Mouse (Mus musculus): ENCODE results near the gene Dtd1. TPM values are rescaled to one million over a fixed set of nuclear protein-coding genes. Genes with fewer than 3 reads are reported as not detected.

Dtd1 gene
- total and polyA plus RNA-seq, 3 experiments: 5.7 to 19.5 (median 14.5) TPM

DNA sequence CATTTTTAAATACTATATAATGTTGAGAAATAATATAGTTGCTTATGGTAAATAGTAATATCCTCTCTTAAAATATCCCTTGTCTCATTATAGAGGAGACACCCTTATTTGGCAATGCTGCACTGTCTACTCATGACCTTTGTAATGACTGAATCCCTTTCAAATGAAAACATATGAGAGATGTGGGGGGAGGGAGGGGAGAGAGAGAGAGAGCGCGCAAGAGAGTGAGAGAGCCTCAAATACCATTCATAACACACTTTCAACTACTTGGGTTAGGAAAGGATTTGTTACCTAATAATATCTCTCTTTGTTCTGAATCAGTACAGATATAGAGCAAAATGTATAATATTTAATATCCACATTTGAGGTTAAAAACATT lies 169.4 kb downstream of the Dtd1 start:
- DNase-seq: no peak

DNA sequence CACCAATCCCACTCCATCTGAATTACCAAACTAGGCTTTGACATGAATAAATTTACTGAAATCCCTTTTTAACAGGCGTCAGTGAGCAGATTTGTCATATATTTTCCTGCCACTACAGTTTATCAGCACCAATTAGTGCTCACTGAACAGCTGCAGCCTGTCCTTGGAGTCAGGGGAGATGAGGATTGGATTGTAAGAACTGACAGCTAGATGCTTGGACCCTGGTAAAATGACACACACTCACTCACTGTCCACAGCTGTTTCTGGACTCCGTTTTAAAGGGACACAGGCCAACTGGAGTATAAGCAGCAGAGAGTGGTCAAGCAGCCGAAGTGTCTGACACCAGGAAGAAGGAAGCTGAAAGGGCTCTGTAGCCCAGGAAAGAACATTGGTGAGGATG lies 169.9 kb downstream of the Dtd1 start:
- no peak for DNase-seq

DNA sequence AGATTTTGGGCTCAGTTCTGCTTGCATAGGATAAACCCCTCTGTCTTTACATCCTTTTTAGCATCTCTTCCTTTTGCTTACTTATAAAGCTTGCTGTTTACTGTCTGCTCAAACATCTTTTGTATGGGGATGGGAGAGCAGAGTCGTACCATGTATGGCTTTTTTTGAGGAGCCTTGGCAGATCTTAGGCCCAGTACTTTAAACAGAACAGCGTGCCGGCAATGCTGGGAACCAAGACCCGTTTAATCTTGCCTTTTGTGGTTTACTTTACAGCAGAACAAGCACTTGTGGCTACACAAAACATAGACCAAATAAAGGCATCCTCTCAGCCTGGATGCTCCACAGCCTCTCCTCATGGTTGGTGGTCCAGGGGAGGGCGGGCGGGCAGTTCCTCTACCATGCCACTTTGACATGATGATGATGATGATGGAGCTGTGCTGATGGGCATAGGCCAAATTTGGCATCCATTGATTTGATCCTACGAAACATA lies 170.8 kb downstream of the Dtd1 start:
- no peak for DNase-seq

DNA sequence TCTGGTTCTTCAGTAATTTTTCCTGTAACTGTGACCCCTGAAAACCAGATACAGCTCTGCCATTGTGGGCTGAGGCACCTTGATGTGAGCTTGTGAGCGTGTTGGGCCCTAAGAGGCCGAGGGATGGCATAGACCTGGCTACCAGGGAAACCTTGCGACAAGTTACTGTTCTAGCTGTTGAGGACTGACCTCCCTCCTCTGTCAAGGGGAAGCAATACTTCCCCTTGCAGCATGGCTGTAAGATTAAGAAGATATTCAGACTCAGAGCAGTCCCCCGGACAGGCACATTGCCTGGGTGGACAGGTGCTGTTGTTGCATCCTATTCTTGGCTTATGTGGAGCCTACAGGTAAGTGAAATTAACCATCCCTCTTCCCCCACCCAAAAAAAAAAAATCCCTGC lies 172.1 kb downstream of the Dtd1 start:
- no peak for DNase-seq

DNA sequence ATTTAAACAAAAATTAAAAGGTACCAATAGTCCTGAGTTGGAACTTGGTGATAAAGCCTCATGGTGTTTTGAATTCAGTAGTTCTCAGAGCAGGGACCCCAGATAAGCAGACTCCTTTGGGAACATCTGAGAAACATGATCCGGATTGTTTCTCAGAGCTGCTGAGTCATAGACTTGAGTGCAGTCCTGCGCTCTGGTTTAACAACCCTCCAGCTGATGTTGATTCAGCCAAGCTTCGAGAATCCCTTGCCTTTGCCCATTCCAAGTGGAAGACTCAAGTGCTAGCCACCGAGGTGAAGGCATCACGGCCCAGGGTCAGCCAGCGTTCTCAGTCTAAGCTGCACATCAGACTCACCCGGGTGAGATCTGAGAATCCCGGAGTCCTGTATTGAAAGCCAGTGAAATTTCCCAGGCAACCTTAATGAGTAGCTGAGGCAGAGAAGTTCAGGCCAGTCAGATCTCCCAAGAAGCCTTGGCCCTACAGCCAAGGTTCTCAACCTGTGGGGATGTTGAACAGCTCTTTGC lies 175.0 kb downstream of the Dtd1 start:
- DNase-seq: no peak

DNA sequence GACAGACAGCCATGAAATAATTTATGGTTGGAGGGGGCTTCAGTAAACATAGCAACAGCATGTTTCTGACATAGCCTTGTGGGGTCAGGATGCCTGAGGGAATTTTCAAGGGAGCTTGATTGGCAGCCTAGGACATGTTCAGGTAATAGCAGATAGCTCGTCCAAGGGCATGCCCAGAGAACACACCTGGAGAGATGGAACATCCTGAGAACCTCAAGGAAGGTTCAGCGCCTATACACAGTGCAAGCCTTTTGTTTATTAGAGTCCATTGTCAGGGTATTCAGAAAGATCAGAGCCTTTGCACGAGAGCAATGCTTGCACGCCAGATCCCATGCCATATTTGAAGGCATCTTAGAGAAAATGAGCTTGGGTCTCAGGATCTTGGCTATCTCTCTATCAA lies 175.9 kb downstream of the Dtd1 start:
- no peak for DNase-seq

DNA sequence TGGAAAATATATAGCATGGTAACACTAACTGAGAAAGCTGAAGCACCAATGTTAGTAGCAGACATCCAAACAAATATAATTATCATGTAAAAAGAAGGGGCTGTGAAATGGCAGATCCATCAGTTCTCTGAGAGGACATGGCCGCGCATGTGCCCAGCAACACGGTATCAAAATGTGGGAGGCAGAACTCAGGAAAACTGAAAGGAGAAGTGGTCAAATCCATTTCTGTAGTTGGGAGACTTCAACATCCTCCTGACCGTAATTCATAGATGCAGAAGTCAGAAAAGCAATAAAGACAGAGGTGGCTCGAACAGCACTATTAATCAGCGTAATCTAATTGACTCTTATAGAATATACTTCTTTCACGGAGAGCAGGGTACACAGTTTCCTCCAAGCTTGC lies 179.6 kb downstream of the Dtd1 start:
- no peak for DNase-seq

DNA sequence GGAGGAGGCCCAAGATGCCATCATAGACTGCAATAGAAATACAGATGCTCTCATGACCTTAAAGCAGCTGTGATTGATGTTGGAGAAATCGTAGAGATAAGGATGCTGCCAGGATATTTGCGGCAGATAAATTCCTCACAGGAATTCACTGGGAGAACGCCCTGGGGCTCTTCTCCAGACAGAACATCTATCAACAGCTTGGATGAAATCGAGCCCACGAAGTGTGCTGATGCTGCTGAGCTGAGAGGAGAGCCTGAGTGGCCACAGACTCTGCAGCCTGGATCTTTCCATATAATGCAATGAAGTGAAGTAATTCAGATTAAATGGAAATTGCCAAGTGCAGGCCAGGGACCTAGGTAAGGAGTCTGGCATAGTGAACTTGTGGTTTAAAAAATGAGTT lies 181.0 kb downstream of the Dtd1 start:
- peak; percentile 19 for DNase-seq

DNA sequence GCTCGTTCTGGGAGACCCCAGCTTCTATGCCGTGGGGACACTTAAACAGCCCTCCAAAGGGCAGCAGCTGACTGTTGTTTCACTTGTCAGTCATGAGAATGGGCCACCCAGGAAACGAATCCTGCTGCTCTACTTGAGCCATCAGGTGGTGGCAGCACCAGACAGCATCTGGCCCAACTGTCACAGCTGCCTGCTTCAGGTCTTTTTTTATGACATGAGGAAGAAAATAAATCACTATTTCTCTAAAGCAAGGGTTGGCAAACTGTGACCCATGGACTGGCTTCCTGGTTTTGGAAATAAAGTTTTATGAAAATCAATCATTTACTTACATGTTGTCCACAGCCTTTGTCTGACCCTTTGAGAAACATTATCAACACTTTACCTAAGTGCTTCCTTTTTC lies 182.2 kb downstream of the Dtd1 start:
- no peak for DNase-seq

DNA sequence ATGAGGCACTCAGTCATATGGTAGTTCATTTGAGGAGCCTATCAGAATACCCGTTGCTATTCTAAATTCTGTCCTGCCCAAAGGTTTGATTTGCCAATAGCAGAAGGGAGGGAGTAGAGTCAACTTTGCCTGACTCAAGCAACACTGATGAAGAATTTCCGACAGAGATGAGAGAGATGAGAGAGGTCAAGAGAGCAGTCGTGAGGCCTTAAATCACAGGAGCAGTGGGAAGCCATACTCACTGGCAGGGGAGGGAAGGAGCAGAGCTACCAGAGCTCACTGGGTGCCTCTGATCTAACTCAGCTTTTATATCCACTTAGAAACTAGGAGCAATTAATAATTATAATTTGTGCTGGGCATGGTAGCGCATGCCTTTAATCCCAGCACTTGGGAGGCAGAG lies 182.8 kb downstream of the Dtd1 start:
- peak; percentile 9 for DNase-seq

DNA sequence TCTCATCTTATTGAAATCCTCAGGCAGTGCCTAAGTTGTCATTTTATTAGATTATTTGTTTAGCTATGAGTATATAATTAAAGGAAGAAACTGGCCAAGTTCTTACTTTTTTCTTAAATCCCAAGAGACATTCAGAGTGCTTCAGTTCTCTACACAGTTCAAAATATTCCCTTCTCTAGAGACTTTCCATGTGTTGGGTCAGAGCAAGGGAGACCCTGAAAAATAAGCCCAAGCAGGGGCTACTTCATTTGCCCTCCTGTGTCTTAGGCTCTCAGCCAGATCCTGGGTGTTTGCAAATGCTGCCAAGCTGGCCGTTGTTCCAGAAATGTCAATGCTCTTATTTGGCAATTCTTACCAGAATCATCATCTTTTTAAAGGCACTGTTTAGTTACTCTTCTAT lies 183.5 kb downstream of the Dtd1 start:
- no peak for DNase-seq

DNA sequence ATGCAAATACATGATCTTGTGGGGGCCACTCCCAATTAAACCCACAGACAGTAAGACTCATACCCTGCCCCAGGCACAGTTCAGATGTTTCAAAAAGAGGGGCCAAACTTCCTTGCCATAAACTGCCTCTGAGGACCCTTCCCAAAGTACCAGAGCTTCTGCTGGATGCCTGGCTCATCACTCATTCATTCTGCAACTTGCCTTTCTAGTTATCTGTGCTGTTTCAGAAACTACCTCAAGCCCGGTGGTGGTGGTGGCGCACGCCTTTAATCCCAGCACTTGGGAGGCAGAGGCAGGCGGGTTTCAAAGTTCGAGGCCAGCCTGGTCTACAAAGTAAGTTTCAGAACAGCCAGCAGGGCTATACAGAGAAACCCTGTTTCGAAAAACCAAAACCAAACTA lies 184.1 kb downstream of the Dtd1 start:
- DNase-seq: no peak

DNA sequence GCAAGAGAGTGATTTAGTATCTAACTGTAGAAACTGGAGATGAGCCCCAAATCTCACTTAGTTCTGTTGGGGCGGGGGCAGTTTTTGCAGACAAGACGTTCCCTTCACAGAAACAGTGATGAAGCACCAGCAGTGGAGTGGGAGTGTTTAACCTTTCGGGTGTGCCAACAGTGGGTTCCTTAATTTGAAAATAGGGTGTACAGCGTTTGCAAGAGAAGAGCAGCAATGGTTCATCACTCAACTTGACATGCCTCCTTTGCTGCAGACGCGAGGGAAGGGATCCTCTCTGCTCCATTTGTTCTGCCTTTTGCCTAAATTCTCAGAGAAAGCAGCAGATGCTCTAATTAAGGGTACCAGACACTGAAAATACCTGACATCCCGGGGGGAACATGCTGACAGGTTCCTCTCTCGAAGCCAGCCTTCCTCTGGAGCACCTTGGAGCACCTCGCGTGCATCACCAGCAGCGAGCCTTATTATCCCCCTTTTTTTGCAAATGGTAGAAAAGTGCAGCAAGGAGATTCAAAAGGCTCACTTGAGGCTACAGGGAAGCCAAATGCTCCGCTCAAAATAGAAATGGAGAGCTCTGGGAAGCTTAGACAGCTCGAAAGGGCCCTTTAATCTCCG lies 192.1 kb downstream of the Dtd1 start:
- DNase-seq: no peak

DNA sequence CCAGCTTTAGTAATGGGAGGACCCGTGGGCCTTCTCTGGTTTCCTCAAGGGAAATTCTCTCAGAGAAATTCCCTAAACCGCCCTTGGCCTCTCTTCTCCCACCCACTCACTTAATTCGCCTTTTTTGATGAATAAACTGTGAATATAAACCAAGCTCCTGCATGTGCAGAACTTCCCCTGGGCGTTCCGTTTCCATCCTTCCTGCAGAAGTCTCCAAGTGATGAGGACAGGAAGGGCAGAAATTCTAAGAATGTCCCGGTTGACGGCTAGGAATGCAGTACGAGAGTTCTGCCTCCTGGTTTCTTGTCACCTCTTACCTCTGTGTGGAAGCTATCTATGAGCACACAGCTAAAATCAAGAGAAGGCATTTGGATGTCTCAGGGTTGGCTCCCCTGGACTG lies 197.8 kb downstream of the Dtd1 start:
- peak; percentile 11 for DNase-seq

DNA sequence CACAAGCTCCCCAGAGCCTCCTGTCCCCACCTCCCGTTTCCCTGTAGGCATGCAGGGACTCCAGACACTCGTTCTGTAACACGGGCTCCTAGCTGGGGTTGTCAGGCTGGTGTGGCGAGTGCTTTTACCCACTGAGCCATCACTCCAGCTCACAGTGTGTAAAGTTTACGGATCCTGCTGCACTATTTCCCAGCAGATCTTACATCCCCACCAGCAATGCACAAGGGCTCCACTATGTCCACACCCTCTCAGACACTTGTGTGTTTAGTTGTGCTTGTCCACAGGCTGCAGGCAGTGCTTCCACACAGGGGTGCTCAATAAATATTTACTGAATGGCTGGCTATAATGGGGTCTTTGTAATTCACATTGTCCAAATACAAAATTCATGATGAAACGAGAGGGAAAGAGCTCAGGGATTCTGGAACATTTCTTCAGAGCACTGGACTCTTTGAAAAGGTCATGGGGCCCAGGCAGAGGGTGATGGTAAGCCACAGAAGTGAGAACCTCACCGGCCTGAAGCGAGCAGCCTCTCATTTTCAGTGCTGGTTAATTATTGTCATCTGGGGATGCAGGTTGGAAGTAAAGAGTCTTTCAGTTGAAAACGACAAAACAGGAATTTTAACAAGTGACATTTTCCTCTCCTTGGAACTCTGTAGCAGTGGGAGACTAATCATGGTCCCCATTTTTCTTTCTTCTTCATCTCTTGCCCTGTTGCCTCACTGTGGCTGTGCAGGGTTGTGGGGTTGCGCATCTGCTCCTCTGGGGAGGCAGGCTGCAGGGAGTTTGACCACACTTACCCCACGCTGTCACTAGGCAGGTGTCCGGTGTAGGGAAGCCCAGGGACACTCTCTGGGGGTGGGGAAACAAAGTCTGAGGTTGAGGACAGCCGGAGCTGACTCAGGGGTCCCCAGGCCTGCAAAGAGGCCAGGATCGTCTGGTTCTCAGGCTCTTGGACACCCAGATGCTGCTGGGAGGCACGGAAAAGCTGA lies 208.4 kb downstream of the Dtd1 start:
- no peak for DNase-seq

Small RNAs within 50 kb of the gene (microRNA-seq; reads per million reads assigned to microRNA genes)
- gene Gm24823: 0 reads per million in 2 experiments

Other genes starting within 250 kb of the Dtd1 start
- 10 to 100 TPM; 24.5 to 25.7 TPM for gene Kat14, start 230.9 kb upstream of the Dtd1 start, total RNA-seq (2021)
- 11.2 and 13.7 TPM in 2 replicates for gene Kat14, start 230.9 kb upstream of the Dtd1 start, polyA plus RNA-seq (2012; rRNA removed)
- 1 to 10 TPM; 2.4 to 6.8 TPM for gene Pet117, start 230.9 kb upstream of the Dtd1 start, total RNA-seq (2021)
- not detected in 2 replicates for gene Pet117, start 230.9 kb upstream of the Dtd1 start, polyA plus RNA-seq (2012; rRNA removed)
- 1 to 10 TPM; 4.2 to 4.8 TPM for gene Dzank1, start 72.5 kb upstream of the Dtd1 start, total RNA-seq (2021)
- 0.54 and 0.61 TPM in 2 replicates for gene Dzank1, start 72.5 kb upstream of the Dtd1 start, polyA plus RNA-seq (2012; rRNA removed)
- 10 to 100 TPM; 16.1 to 18.8 TPM for gene Polr3f, start 72.2 kb upstream of the Dtd1 start, total RNA-seq (2021)
- 2.3 and 3.4 TPM in 2 replicates for gene Polr3f, start 72.2 kb upstream of the Dtd1 start, polyA plus RNA-seq (2012; rRNA removed)
- gene Rbbp9, start 49.0 kb upstream of the Dtd1 start, total RNA-seq (2021): 10 to 100 TPM; 24.7 to 30.1 TPM
- 6.5 and 7.3 TPM in 2 replicates for gene Rbbp9, start 49.0 kb upstream of the Dtd1 start, polyA plus RNA-seq (2012; rRNA removed)
- gene Sec23b, start 43.7 kb upstream of the Dtd1 start, total RNA-seq (2021): 10 to 100 TPM; 83.1 to 89.3 TPM
- gene Sec23b, start 43.7 kb upstream of the Dtd1 start, polyA plus RNA-seq (2012; rRNA removed): 24.0 and 34.9 TPM in 2 replicates
- 10 to 100 TPM; 33.8 to 63.6 TPM for gene Smim26, start 5.8 kb upstream of the Dtd1 start, total RNA-seq (2021)
- 0.31 and 0.38 TPM in 2 replicates for gene Smim26, start 5.8 kb upstream of the Dtd1 start, polyA plus RNA-seq (2012; rRNA removed)
- not detected for gene Scp2d1, start 223.8 kb downstream of the Dtd1 start, total RNA-seq (2021)
- gene Scp2d1, start 223.8 kb downstream of the Dtd1 start, polyA plus RNA-seq (2012; rRNA removed): not detected in 2 replicates

Measured in adrenal gland, adult 2 months (tissue).